Mouse (Mus musculus) erythroblast, adult 5-6 weeks (primary cell): ENCODE measurements around the gene Vgll4. TPM values are rescaled to one million over a fixed set of nuclear protein-coding genes. Genes with fewer than 3 reads are reported as not detected.
"Not testable (repeated sequence)": the region's sequence is repeated elsewhere in the genome, so short reads cannot be mapped to it uniquely, and the experiment has no call there.

Source experiments
- ATAC-seq: replicated peaks from 2 replicates; pipeline ENCODE4 v1.8.0; 2016; ENCODE audit warnings: moderate number of reproducible peaks, mild to moderate bottlenecking, moderate TSS enrichment, inconsistent platforms; ENCODE audit not compliant: poor library complexity, low FRiP score, severe bottlenecking
- total RNA-seq, 2 experiments: library from RNA; stranded (forward) in 1 of 2; stranded (reverse) in 1 of 2; fragments of 150-400 nt in 1 of 2; fragments of 200-764, 138-1000 nt in 1 of 2; gene quantifications; 2 replicates each; pipeline versions ENCODE4 v1.2.3 to v1.2.4; 2015 to 2017; ENCODE audit warnings: low replicate concordance in 2 of 2

The Vgll4 gene
- total RNA-seq, 2 experiments from 2014 or later = 5.0 to 6.5 TPM

GRCm38 (mm10) chr6:114901321-114901824, 68.4 kb downstream of the Vgll4 start:
- peak; percentile 65 for ATAC-seq

- ATAC-seq = no peak
These were observed 69.6 kb downstream of the Vgll4 start for GRCm38 (mm10) chr6:114900194-114900593.

- ATAC-seq = no peak
These were observed 70.1 kb downstream of the Vgll4 start for GRCm38 (mm10) chr6:114899652-114900051.

DNA sequence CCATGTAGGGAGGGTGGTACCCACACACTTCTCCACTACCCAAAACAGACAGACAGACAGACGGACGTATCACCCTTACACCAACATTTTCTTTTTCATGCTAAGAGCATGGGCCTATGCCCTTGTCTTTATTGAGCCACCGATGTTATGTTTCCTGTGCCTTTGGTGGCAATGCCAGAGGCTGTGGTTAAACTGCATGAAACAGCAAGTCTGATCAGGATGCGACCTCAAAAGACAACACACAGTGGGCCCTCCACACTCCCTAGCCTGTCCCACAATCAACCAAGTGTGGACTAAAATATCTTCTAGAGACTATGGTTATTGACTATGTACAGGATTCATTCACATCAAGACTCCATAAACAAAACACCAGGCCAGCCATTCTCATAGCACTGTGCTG, 70.8 kb downstream of the Vgll4 start:
- ATAC-seq = no peak

DNA sequence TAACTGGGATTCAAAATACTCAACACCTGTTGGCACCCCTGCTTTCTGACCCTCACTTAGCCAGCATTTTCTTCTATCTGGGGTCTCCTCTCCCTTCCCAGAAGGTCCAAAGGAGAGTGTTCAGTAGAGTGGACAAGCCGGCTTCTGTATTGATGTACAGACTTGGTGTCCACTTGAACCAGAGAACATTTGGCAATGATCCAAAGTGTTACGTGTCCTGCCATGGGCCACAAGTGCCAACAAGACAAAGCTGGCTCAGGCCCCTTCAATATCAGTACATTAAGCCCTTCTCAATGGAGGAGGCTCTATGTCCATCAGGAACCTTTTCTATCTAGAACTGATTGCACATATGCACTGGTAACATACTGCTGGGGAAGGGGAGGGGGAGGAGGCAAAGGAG, 73.5 kb downstream of the Vgll4 start:
- ATAC-seq = no peak

DNA sequence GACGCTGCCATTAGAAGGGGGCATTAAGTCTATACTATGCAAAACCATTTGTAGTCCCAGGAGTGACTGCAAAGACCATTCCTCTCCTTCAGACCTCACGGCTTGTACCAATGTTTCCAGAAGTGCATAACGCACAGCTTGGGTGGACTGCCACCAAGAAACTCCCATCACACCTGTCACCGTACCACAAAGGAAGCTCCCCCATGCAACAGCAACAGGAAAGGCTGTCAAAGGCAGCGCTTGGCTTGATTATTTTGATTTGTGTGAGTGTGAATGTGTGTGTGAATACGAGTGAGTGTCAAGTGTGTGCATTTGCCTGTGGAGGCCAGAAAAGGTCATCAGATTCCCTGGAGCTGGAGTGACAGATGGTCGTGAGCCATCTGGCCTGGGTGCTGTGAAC, 74.6 kb downstream of the Vgll4 start:
- ATAC-seq = no peak

DNA sequence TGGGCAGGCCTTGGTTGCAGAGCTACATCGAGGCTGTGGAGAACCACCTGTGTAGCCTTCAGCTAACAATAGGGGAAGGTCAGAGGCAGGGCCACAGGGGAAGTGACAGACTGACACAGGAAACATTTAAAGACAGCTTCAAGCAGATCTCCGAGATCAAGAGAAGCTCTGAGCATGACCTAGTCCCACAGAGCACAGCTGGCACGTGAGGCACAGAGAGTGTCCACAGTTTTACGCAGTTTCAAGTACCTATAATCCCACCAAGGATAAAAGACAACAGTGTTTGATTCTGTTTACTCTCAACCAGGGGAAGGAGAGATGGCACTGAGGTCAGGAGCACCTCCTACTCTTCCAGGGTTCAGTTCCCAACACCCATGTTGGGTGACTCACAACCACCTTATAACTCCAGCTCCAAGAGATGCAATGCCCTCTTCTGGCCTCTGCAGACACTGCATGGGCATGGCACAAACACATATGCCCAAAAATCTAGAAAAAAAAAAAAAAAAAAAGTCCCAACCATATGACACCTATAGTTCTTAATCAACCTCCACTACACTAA, 75.2 kb downstream of the Vgll4 start:
- ATAC-seq = no peak

GRCm38 (mm10) chr6:114893427-114894209, 76.2 kb downstream of the Vgll4 start:
- peak; percentile 46; the same call in 1 of the 2 replicates for ATAC-seq

DNA sequence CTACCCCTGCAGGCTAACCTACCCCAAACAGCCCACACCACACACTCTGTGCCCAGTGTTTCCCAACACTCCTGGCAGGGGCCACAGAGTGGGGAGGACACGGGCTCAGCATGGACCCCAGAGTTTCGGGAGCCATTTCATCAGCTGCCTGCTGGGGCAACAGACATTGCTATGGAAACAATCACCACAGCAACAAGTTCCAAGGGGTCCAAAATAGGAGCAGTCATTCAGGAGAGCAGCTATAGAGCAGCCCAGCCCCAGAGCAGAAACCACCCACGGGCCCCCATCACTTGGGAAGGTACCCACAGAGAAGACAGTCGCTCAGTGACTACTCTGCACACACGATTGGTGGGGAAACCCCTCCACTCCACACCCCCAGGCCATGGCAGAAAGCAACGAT, 77.4 kb downstream of the Vgll4 start:
- no peak for ATAC-seq

GRCm38 (mm10) chr6:114891771-114892170, 78.0 kb downstream of the Vgll4 start:
- ATAC-seq = no peak

- ATAC-seq = no peak
These were observed 78.5 kb downstream of the Vgll4 start for GRCm38 (mm10) chr6:114891272-114891671.

- no peak for ATAC-seq
These were observed 79.2 kb downstream of the Vgll4 start for GRCm38 (mm10) chr6:114890411-114891115.

DNA sequence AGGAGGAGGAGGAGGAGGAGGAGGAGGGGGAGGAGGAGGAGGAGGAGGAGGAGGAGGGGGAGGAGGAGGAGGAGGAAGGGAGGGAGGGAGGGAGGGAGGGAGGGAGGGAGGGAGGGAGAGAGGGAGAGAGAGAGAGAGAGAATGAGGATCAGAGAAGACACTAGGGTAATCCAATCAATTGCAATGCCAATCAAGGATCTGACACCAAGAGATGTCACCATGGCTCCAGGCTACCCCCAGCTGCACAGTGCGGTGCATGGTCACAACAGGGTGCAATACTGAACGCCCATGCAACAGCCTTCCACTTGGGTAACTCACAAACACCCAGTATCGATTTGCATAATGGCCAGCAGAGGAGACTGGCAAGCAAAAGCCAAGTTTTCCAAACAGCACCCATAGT, 79.8 kb downstream of the Vgll4 start:
- ATAC-seq = not testable (repeated sequence)

DNA sequence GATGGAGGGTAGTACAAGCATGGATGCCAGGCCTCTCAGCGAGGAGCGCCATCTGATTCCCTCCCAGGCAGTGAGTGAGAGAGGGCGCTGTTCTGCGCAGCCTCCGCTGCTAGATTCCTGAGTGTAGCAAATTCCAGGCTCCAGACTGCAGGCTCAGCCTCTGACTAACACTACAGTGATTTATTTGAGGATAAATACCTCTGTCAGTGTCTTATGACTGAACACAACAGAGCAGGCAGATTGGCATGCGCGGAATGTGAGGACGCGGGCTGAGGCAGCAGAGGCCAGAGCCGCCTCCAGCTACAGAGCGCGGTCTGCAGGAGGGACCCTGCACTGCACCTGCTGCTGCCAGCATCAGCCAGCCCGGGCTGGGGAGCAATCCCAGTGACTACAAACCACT, 80.9 kb downstream of the Vgll4 start:
- no peak for ATAC-seq

GRCm38 (mm10) chr6:114886504-114887361, 83.1 kb downstream of the Vgll4 start:
- ATAC-seq = no peak

GRCm38 (mm10) chr6:114886012-114886411, 83.8 kb downstream of the Vgll4 start:
- no peak for ATAC-seq

- ATAC-seq = no peak
These were observed 84.7 kb downstream of the Vgll4 start for GRCm38 (mm10) chr6:114885129-114885528.

- no peak for ATAC-seq
These were observed 86.5 kb downstream of the Vgll4 start for GRCm38 (mm10) chr6:114883261-114883740.

GRCm38 (mm10) chr6:114882675-114883074, 87.1 kb downstream of the Vgll4 start:
- ATAC-seq = no peak

DNA sequence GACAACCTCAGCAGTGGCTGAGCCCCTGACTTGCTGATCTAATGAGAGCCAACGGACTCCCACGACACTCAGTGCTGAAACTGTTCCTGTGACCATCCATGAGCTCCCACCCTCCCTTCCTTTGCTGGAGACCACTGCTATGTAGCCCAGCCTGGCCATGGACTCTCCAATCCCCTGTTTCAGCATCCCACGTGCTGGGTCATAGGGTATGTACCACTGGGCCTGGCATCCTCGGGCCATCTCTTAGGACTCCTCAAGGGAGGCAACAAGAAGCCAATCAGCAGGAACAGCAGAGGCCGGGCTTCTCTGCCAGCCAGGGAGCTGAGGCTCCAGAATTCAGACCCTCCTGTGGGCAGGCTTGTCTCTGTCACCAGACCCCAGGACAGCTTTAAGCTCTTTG, 87.6 kb downstream of the Vgll4 start:
- ATAC-seq = no peak
